Mouse (Mus musculus): ENCODE data around the gene Ddx39. TPM values are rescaled to one million over a fixed set of nuclear protein-coding genes. Genes with fewer than 3 reads are reported as not detected.
A peak's percentile ranks its signal among the peaks of the same experiment; 100 is the strongest.

Gene Ddx39
- 69.8 and 75.5 TPM in 2 replicates for polyA plus RNA-seq (2015; fragmentation: Nextera tagmentation; extraction: Ambion mirVana)

- peak within 1 kb of the TSS; percentile 80 for H3K4me2 ChIP-seq (replicated peaks; ENCODE audit: low read depth)
- TF ChIP-seq CTCF (IDR thresholded peaks at IDR 0.05; ENCODE audit: low read depth) = peak; percentile 15
- H3K4me1 ChIP-seq (replicated peaks; ENCODE audit: control insufficient read depth, insufficient read depth, low read length) = no peaks in the 10 kb centered on the region
- no peaks in the 10 kb centered on the region for H3K27me3 ChIP-seq (replicated peaks; ENCODE audit: control insufficient read depth, insufficient read depth, low read length)
- peaks cover 10% of the 10 kb centered on the region for H3K36me3 ChIP-seq (ENCODE audit: control insufficient read depth, insufficient read depth)
- peak; percentile 99 for ATAC-seq
- H3K27ac ChIP-seq (ENCODE audit: low read depth, low read length) = peak within 1 kb of the TSS; percentile 85
- H3K9ac ChIP-seq (ENCODE audit: low read depth, low read length) = peak within 1 kb of the TSS; percentile 76
- under 1% methylated on average over 63 of the region's 63 CpGs for WGBS
- peak within 1 kb of the TSS; percentile 93 for H3K4me3 ChIP-seq (ENCODE audit: low read depth, low read length)
- H3K9me3 ChIP-seq (ENCODE audit: control insufficient read depth) = no peaks in the 10 kb centered on the region
These were observed at the start of gene Ddx39 for GRCm38 (mm10) chr8:83715031-83715690. TSS of gene Ddx39 (plus strand) at chr8:83715177.

GRCm38 (mm10) chr8:83665969-83666865 lies 48.8 kb upstream of the Ddx39 start, which contains the start of gene Ptger1:
TSS of gene Ptger1 (plus strand) at chr8:83666678.
- Histone ChIP-seq H3K36me3 (ENCODE audit: control insufficient read depth, insufficient read depth) (peaks cover 32% of the 10 kb centered on the region), H3K27ac (ENCODE audit: low read depth, low read length) (no peak within 1 kb of the TSS), H3K27me3 (replicated peaks; ENCODE audit: control insufficient read depth, insufficient read depth, low read length) (no peaks in the 10 kb centered on the region), H3K4me1 (replicated peaks; ENCODE audit: control insufficient read depth, insufficient read depth, low read length) (peaks cover 17% of the 10 kb centered on the region; the same call in 1 of the 2 replicates), H3K4me3 (ENCODE audit: low read depth, low read length) (0 out of 2 replicates have a peak within 1 kb of the TSS, but pooled peaks have one; percentile 9), H3K9me3 (ENCODE audit: control insufficient read depth) (no peaks in the 10 kb centered on the region), H3K4me2 (replicated peaks; ENCODE audit: low read depth) (peak within 1 kb of the TSS; percentile 43; the same call in 1 of the 2 replicates), H3K9ac (ENCODE audit: low read depth, low read length) (no peak within 1 kb of the TSS)
- WGBS = 20% methylated on average over 14 of the region's 14 CpGs
- ATAC-seq = peak; percentile 7
- peak; percentile 42 for TF ChIP-seq CTCF (IDR thresholded peaks at IDR 0.05; ENCODE audit: low read depth)

- H3K4me3 ChIP-seq (ENCODE audit: low read depth, low read length) = 0 out of 2 replicates have a peak overlapping the region, but pooled peaks have one; percentile 9
- no peak for ATAC-seq
- WGBS = 93% methylated on average over 3 of the region's 3 CpGs
- peak overlapping the region; percentile 43; the same call in 1 of the 2 replicates for H3K4me2 ChIP-seq (replicated peaks; ENCODE audit: low read depth)
- H3K9me3 ChIP-seq (ENCODE audit: control insufficient read depth) = no peaks in the 10 kb centered on the region
- H3K4me1 ChIP-seq (replicated peaks; ENCODE audit: control insufficient read depth, insufficient read depth, low read length) = peaks cover 15% of the 10 kb centered on the region; the same call in 1 of the 2 replicates
- no peak overlapping the region for H3K27ac ChIP-seq (ENCODE audit: low read depth, low read length)
- no peak for TF ChIP-seq CTCF (IDR thresholded peaks at IDR 0.05; ENCODE audit: low read depth)
- H3K9ac ChIP-seq (ENCODE audit: low read depth, low read length) = no peak overlapping the region
- peaks cover 39% of the 10 kb centered on the region for H3K36me3 ChIP-seq (ENCODE audit: control insufficient read depth, insufficient read depth)
- no peaks in the 10 kb centered on the region for H3K27me3 ChIP-seq (replicated peaks; ENCODE audit: control insufficient read depth, insufficient read depth, low read length)
These were observed 48.1 kb upstream of the Ddx39 start for GRCm38 (mm10) chr8:83666866-83667234.

- Histone ChIP-seq H3K4me1 (replicated peaks; ENCODE audit: control insufficient read depth, insufficient read depth, low read length) (peaks cover 9% of the 10 kb centered on the region; the same call in 1 of the 2 replicates), H3K9ac (ENCODE audit: low read depth, low read length) (no peak overlapping the region)
These were observed 47.5 kb upstream of the Ddx39 start for GRCm38 (mm10) chr8:83667526-83667925.

DNA sequence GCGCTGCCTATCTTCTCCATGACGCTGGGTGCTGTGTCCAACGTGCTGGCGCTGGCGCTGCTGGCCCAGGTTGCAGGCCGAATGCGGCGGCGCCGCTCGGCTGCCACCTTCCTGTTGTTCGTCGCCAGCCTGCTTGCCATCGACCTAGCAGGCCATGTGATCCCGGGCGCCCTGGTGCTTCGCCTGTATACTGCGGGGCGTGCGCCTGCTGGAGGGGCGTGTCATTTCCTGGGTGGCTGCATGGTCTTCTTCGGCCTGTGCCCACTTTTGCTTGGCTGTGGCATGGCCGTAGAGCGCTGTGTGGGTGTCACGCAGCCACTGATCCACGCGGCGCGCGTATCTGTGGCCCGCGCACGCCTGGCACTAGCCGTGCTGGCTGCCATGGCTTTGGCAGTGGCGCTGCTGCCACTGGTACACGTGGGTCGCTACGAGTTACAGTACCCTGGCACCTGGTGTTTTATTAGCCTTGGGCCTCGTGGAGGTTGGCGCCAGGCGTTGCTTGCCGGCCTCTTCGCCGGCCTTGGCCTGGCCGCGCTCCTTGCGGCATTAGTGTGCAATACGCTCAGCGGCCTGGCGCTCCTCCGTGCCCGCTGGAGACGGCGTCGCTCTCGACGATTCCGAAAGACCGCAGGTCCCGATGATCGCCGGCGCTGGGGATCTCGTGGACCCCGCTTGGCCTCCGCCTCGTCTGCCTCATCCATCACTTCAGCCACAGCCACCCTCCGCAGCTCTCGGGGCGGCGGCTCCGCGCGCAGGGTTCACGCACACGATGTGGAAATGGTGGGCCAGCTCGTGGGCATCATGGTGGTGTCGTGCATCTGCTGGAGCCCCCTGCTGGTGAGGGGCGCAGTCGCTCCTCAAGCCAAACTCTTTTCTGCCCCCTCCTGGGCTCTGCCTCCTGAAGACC lies 46.7 kb upstream of the Ddx39 start:
- H3K36me3 ChIP-seq (ENCODE audit: control insufficient read depth, insufficient read depth) = peaks cover 53% of the 10 kb centered on the region
- peak overlapping the region; percentile 26 for H3K4me3 ChIP-seq (ENCODE audit: low read depth, low read length)
- TF ChIP-seq CTCF (IDR thresholded peaks at IDR 0.05; ENCODE audit: low read depth) = peak; percentile 91
- 25% methylated on average over 80 of the region's 80 CpGs for WGBS
- H3K4me2 ChIP-seq (replicated peaks; ENCODE audit: low read depth) = peak overlapping the region; percentile 63
- no peaks in the 10 kb centered on the region for H3K9me3 ChIP-seq (ENCODE audit: control insufficient read depth)
- no peak overlapping the region for H3K27ac ChIP-seq (ENCODE audit: low read depth, low read length)
- no peaks in the 10 kb centered on the region for H3K27me3 ChIP-seq (replicated peaks; ENCODE audit: control insufficient read depth, insufficient read depth, low read length)
- peak; percentile 46 for ATAC-seq
- peaks cover 6% of the 10 kb centered on the region; the same call in 1 of the 2 replicates for H3K4me1 ChIP-seq (replicated peaks; ENCODE audit: control insufficient read depth, insufficient read depth, low read length)
- H3K9ac ChIP-seq (ENCODE audit: low read depth, low read length) = 0 out of 2 replicates have a peak overlapping the region, but pooled peaks have one; percentile 34

More at GRCm38 (mm10) chr8:83667526-83667925, 47.5 kb upstream of the Ddx39 start:
- peak overlapping the region; percentile 63; the same call in 1 of the 2 replicates for H3K4me2 ChIP-seq (replicated peaks; ENCODE audit: low read depth)
- H3K9me3 ChIP-seq (ENCODE audit: control insufficient read depth) = no peaks in the 10 kb centered on the region
- H3K27ac ChIP-seq (ENCODE audit: low read depth, low read length) = no peak overlapping the region
- no peaks in the 10 kb centered on the region for H3K27me3 ChIP-seq (replicated peaks; ENCODE audit: control insufficient read depth, insufficient read depth, low read length)
- no peak for TF ChIP-seq CTCF (IDR thresholded peaks at IDR 0.05; ENCODE audit: low read depth)
- 80% methylated on average over 10 of the region's 10 CpGs for WGBS
- no peak overlapping the region for H3K4me3 ChIP-seq (ENCODE audit: low read depth, low read length)
- no peak for ATAC-seq
- H3K36me3 ChIP-seq (ENCODE audit: control insufficient read depth, insufficient read depth) = peaks cover 46% of the 10 kb centered on the region

All from intestine, postnatal 0 days (tissue).